Mouse (Mus musculus): Measurements from ENCODE around the gene Camk2d.

GRCm38 (mm10) chr3:126609795-126610451, 13.8 kb downstream of the Camk2d start:
- TF ChIP-seq POLR2AphosphoS5 (IDR thresholded peaks at IDR 0.05; ENCODE audit: insufficient replicate concordance, low read depth, low read length): no peak
- no peak for TF ChIP-seq GATA1 (IDR thresholded peaks at IDR 0.05; ENCODE audit: borderline replicate concordance, low read length)

Measured in G1E (cell line).